Mouse (Mus musculus) hindbrain, embryonic 16.5 days (tissue): ENCODE data around the gene Atp5d. TPM values are rescaled to one million over a fixed set of nuclear protein-coding genes. Genes with fewer than 3 reads are reported as not detected.

Source experiments
- ATAC-seq: fragments of 200-750 bp; cut with Nextera tagmentation; 2 replicates; pipeline ENCODE4 v1.8.0; 2017; ENCODE audit warnings: moderate TSS enrichment, moderate library complexity
- H3K27ac ChIP-seq: fragments of 300-500 bp; sonication (generic); 2 replicates; pipeline ENCODE4 v1.5.1; 2014; ENCODE audit warnings: low read depth, mild to moderate bottlenecking, control low read depth, low read length, moderate library complexity
- H3K27me3 ChIP-seq: fragments of 300-500 bp; sonication (generic); replicated peaks from 2 replicates; pipeline ENCODE4 v1.6.1; 2014; ENCODE audit warnings: low read length; ENCODE audit not compliant: control insufficient read depth, insufficient read depth
- H3K36me3 ChIP-seq: fragments of 300-500 bp; sonication (generic); 2 replicates; pipeline ENCODE4 v1.6.1; 2014; ENCODE audit warnings: mild to moderate bottlenecking, low read length, moderate library complexity, mixed read lengths; ENCODE audit not compliant: control insufficient read depth, insufficient read depth
- H3K4me1 ChIP-seq: fragments of 300-500 bp; sonication (generic); 2 replicates; pipeline ENCODE4 v1.6.1; 2014; ENCODE audit warnings: low read depth, low read length; ENCODE audit not compliant: control insufficient read depth, insufficient read depth
- H3K4me2 ChIP-seq: fragments of 300-500 bp; sonication (generic); 2 replicates; pipeline ENCODE4 v1.6.1; 2014; ENCODE audit warnings: mild to moderate bottlenecking, low read length, control low read depth, moderate library complexity
- H3K4me3 ChIP-seq: fragments of 300-500 bp; sonication (generic); 2 replicates; pipeline ENCODE4 v1.5.1; 2014; ENCODE audit warnings: mild to moderate bottlenecking, low read length, control low read depth, moderate library complexity
- H3K9ac ChIP-seq: fragments of 300-500 bp; sonication (generic); 2 replicates; pipeline ENCODE4 v1.6.1; 2014; ENCODE audit warnings: low read depth, mild to moderate bottlenecking, control low read depth, low read length, moderate library complexity
- H3K9me3 ChIP-seq: fragments of 300-500 bp; sonication (generic); 2 replicates; pipeline ENCODE4 v1.6.1; 2014; ENCODE audit warnings: mild to moderate bottlenecking, low read length, moderate library complexity; ENCODE audit not compliant: control insufficient read depth
- WGBS: fragments of 180-500 bp; shearing (Covaris S2); extraction: QIAGEN DNeasy Blood & Tissue Kit; methylation state at CpG from one replicate; pipeline ENCODE4 v1.1.7; 2014; 5-methylcytosine and 5-hydroxymethylcytosine counted together
- polyA plus RNA-seq: library from polyadenylated mRNA; unstranded; fragments of >200 nt; fragmentation: Nextera tagmentation; extraction: Ambion mirVana; gene quantifications from 2 replicates; pipeline ENCODE4 v1.2.1, GENCODE M21; 2015

The Atp5d gene
- polyA plus RNA-seq, 1 experiment from 2014 or later: 581 TPM

- no peak overlapping the region for H3K4me2 ChIP-seq
- H3K27me3 ChIP-seq: no peaks in the 10 kb centered on the region
- WGBS: 80% methylated on average over 7 of the region's 7 CpGs
- H3K27ac ChIP-seq: peak overlapping the region; percentile 37; the same call in 1 of the 2 replicates
- H3K9ac ChIP-seq: peak overlapping the region; percentile 9; the same call in 1 of the 2 replicates
- no peaks in the 10 kb centered on the region for H3K9me3 ChIP-seq
- H3K4me3 ChIP-seq: no peak overlapping the region
- ATAC-seq: no peak
- H3K36me3 ChIP-seq: peaks cover 40% of the 10 kb centered on the region
- H3K4me1 ChIP-seq: peaks cover 50% of the 10 kb centered on the region
Measured at GRCm38 (mm10) chr10:80154384-80154783, 16.0 kb downstream of the Atp5d start.

DNA sequence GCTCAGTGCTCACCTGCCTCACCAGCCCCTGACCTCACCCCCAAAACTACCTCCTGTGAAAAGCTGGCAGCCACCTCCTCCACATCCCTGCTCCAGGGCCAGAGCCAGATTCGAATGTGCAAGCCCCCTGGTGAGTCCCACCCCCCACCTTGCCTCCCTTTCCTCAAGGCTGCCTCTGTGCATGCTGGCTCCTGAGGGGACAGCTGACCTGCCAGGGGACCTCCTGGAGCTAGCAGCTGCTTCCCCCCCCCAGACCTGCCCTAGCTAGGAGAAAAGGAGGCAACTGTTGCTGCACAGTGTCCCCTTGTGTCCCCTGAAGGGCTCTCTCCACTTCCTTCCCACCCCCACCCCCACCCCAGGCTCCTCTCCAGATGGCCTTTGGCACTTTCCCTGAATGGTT lies 16.8 kb downstream of the Atp5d start:
- WGBS: 27% methylated on average over 1 of the region's 1 CpGs
- Histone ChIP-seq H3K4me3 (no peak overlapping the region), H3K9ac (no peak overlapping the region; the same call in 1 of the 2 replicates), H3K4me2 (no peak overlapping the region), H3K27me3 (no peaks in the 10 kb centered on the region), H3K9me3 (no peaks in the 10 kb centered on the region), H3K36me3 (peaks cover 40% of the 10 kb centered on the region), H3K27ac (peak overlapping the region; percentile 39; the same call in 1 of the 2 replicates), H3K4me1 (peaks cover 52% of the 10 kb centered on the region)
- no peak for ATAC-seq

- Histone ChIP-seq H3K36me3 (peaks cover 40% of the 10 kb centered on the region), H3K27ac (peak overlapping the region; percentile 61), H3K4me1 (peaks cover 61% of the 10 kb centered on the region), H3K4me2 (no peak overlapping the region), H3K9ac (no peak overlapping the region), H3K4me3 (no peak overlapping the region), H3K9me3 (no peaks in the 10 kb centered on the region), H3K27me3 (no peaks in the 10 kb centered on the region)
- 80% methylated on average over 29 of the region's 29 CpGs for WGBS
- no peak for ATAC-seq
Measured at GRCm38 (mm10) chr10:80156002-80156751, 17.7 kb downstream of the Atp5d start.

GRCm38 (mm10) chr10:80156752-80157053 lies 18.3 kb downstream of the Atp5d start:
- Histone ChIP-seq H3K9me3 (no peaks in the 10 kb centered on the region), H3K36me3 (peaks cover 40% of the 10 kb centered on the region), H3K4me3 (no peak overlapping the region), H3K27me3 (no peaks in the 10 kb centered on the region), H3K9ac (no peak overlapping the region), H3K27ac (peak overlapping the region; percentile 91), H3K4me1 (peaks cover 66% of the 10 kb centered on the region), H3K4me2 (no peak overlapping the region)
- no peak for ATAC-seq
- 53% methylated on average over 7 of the region's 7 CpGs for WGBS

- H3K4me3 ChIP-seq: no peak overlapping the region
- H3K4me1 ChIP-seq: peaks cover 63% of the 10 kb centered on the region
Measured at GRCm38 (mm10) chr10:80157141-80157929, 18.9 kb downstream of the Atp5d start.

DNA sequence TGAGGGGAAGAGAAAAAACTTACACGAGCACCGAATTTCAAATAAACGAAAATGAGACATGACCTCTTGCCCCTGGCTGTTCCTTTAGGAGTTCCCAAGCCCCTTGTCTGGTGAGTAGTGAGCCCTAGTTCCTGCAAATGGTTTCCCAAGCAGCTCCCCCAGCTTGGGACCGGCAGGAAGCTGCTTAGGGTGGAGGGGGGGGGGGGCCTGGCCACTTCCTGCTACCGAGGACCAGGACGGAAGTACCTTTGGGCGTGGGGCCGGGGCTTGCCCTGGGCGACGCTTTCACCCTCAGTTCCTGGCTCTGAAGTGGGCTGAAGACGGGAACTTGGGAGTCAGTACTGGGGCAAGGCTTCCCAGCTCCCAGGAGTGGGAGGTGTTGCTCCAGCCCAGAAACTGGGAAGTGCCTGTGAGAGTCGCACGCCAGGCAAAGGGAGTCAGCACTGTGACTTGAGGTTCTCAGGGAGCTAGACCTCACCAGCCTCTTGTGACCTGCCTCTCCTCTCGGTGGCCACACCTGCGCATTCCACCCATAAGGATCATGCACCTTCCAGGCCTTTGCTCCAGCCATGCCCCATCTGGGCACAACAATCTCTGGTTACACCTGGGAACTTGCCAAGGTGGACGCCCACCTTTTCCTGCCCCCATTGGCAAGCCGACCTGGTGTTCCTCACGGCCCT lies 20.0 kb downstream of the Atp5d start:
- Histone ChIP-seq H3K27me3 (no peaks in the 10 kb centered on the region), H3K4me3 (no peak overlapping the region; the same call in 1 of the 2 replicates), H3K4me2 (no peak overlapping the region; the same call in 1 of the 2 replicates), H3K27ac (peak overlapping the region; percentile 91), H3K9me3 (no peaks in the 10 kb centered on the region), H3K4me1 (peaks cover 52% of the 10 kb centered on the region), H3K9ac (no peak overlapping the region), H3K36me3 (peaks cover 40% of the 10 kb centered on the region)
- 13% methylated on average over 18 of the region's 18 CpGs for whole genome bisulfite sequencing
- no peak for ATAC-seq

More at GRCm38 (mm10) chr10:80157141-80157929, 18.9 kb downstream of the Atp5d start:
- WGBS: 50% methylated on average over 15 of the region's 15 CpGs
- Histone ChIP-seq H3K27me3 (no peaks in the 10 kb centered on the region), H3K9ac (peak overlapping the region; percentile 38), H3K27ac (peak overlapping the region; percentile 91), H3K36me3 (peaks cover 40% of the 10 kb centered on the region), H3K9me3 (no peaks in the 10 kb centered on the region), H3K4me2 (no peak overlapping the region)
- ATAC-seq: no peak

GRCm38 (mm10) chr10:80159021-80159560 lies 20.7 kb downstream of the Atp5d start:
- peak overlapping the region; percentile 65 for H3K9ac ChIP-seq
- H3K4me2 ChIP-seq: peak overlapping the region; percentile 80
- H3K9me3 ChIP-seq: no peaks in the 10 kb centered on the region
- peaks cover 49% of the 10 kb centered on the region for H3K4me1 ChIP-seq
- H3K27ac ChIP-seq: peak overlapping the region; percentile 91
- WGBS: 8% methylated on average over 12 of the region's 12 CpGs
- ATAC-seq: peak; percentile 20; the same call in 1 of the 2 replicates
- peak overlapping the region; percentile 51 for H3K4me3 ChIP-seq
- H3K27me3 ChIP-seq: no peaks in the 10 kb centered on the region
- peaks cover 34% of the 10 kb centered on the region for H3K36me3 ChIP-seq

GRCm38 (mm10) chr10:80159561-80160454 lies 21.4 kb downstream of the Atp5d start:
- peak overlapping the region; percentile 65 for H3K9ac ChIP-seq
- H3K9me3 ChIP-seq: no peaks in the 10 kb centered on the region
- under 1% methylated on average over 53 of the region's 55 CpGs for WGBS
- peak; percentile 92 for ATAC-seq
- H3K4me1 ChIP-seq: peaks cover 53% of the 10 kb centered on the region
- peak overlapping the region; percentile 80 for H3K4me2 ChIP-seq
- H3K27me3 ChIP-seq: no peaks in the 10 kb centered on the region
- H3K27ac ChIP-seq: peak overlapping the region; percentile 91
- peak overlapping the region; percentile 51 for H3K4me3 ChIP-seq
- peaks cover 27% of the 10 kb centered on the region for H3K36me3 ChIP-seq
